Mouse (Mus musculus): ENCODE measurements around the gene Trem3. TPM values are rescaled to one million over a fixed set of nuclear protein-coding genes. Genes with fewer than 3 reads are reported as not detected.

Gene Trem3
- polyA plus RNA-seq, 1 experiment: 1.8 TPM

DNA sequence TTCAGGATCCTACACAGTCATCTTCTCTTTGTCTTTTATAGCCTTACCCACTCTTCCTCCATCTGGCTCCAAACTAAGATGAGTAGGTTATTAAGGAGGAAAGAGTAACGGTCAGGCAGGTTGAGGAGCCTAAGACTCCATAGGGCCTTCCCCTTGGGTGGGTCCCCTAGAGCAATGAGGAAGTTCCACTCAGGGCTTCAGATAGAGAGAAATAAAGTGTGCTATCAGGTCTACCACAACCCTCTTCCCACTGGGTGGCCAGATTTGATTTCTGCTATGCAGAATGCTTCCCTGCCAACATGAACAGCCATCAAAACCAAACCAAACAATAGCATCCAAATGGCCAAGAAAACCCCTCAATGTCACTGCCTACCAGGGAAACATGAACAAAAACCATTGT lies 20.0 kb downstream of the Trem3 start:
- Histone ChIP-seq H3K27ac (ENCODE audit: insufficient read depth, low read length) (no peak overlapping the region), H3K27me3 (ENCODE audit: control insufficient read depth, insufficient read depth, low read length) (no peaks in the 10 kb centered on the region), H3K36me3 (ENCODE audit: control insufficient read depth, insufficient read depth, low read length) (no peaks in the 10 kb centered on the region), H3K4me3 (ENCODE audit: extremely low read depth, insufficient read depth, insufficient read length) (no peak overlapping the region), H3K4me1 (ENCODE audit: control insufficient read depth, insufficient read depth, insufficient read length) (peaks cover 6% of the 10 kb centered on the region; the same call in 1 of the 2 replicates)
- TF ChIP-seq CTCF (IDR thresholded peaks at IDR 0.05; ENCODE audit: extremely low read depth, insufficient read depth, insufficient read length, insufficient replicate concordance) (no peak), POLR2A (IDR thresholded peaks at IDR 0.05; ENCODE audit: low read depth, low read length) (no peak)
- no peak for DNase-seq (ENCODE audit: low read depth in 1 of 2, low spot score in 2 of 2)
- WGBS: 42% methylated on average over 1 of the region's 1 CpGs

DNA sequence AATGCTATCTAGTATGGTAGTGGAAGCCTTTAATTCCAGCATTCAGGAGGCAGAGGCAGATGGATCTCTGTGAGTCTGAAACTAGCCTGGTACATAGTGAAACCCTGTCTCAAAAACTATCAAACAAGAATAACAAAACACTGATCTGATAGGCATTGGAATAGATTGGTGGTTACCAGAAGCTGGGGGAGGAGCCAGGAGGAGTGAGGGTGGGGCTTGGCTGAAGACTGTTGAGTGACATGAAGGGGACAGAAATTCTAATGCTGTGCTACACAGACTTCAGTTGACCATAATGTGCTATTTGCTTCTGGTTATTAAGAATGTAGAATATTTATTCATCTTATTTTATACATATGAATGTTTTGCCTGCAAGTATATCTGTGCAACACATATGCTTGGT lies 20.7 kb downstream of the Trem3 start:
- TF ChIP-seq POLR2A (IDR thresholded peaks at IDR 0.05; ENCODE audit: low read depth, low read length): no peak
- TF ChIP-seq CTCF (IDR thresholded peaks at IDR 0.05; ENCODE audit: extremely low read depth, insufficient read depth, insufficient read length, insufficient replicate concordance): no peak
- DNase-seq (ENCODE audit: low read depth in 1 of 2, low spot score in 2 of 2): no peak
- Histone ChIP-seq H3K4me1 (ENCODE audit: control insufficient read depth, insufficient read depth, insufficient read length) (peaks cover 6% of the 10 kb centered on the region; the same call in 1 of the 2 replicates), H3K27ac (ENCODE audit: insufficient read depth, low read length) (no peak overlapping the region), H3K4me3 (ENCODE audit: extremely low read depth, insufficient read depth, insufficient read length) (no peak overlapping the region), H3K27me3 (ENCODE audit: control insufficient read depth, insufficient read depth, low read length) (no peaks in the 10 kb centered on the region), H3K36me3 (ENCODE audit: control insufficient read depth, insufficient read depth, low read length) (no peaks in the 10 kb centered on the region)

DNA sequence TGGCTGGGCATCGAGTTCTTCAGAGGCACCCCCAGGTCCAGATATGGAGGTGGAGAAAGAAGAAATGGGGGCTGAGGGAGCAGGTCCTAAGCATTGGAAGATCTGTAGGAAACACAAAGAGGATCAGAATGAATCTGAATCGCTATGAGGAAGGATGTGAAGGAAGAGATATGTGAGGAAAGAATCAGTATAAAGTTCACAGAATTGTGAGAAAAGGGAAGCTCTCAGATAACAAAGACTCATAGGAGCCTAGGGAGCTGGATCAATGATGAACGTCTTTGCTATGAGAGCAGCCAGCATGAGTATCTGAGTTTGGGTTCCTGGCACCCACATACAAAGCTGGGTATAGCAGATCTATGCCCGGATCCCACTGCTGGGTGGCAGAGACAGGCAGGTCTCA lies 22.3 kb downstream of the Trem3 start:
- no peaks in the 10 kb centered on the region for H3K36me3 ChIP-seq (ENCODE audit: control insufficient read depth, insufficient read depth, low read length)
- H3K27me3 ChIP-seq (ENCODE audit: control insufficient read depth, insufficient read depth, low read length): no peaks in the 10 kb centered on the region
- H3K4me1 ChIP-seq (ENCODE audit: control insufficient read depth, insufficient read depth, insufficient read length): no peaks in the 10 kb centered on the region; the same call in 1 of the 2 replicates
- DNase-seq (ENCODE audit: low read depth in 1 of 2, low spot score in 2 of 2): no peak
- TF ChIP-seq CTCF (IDR thresholded peaks at IDR 0.05; ENCODE audit: extremely low read depth, insufficient read depth, insufficient read length, insufficient replicate concordance) (no peak), POLR2A (IDR thresholded peaks at IDR 0.05; ENCODE audit: low read depth, low read length) (no peak)
- H3K27ac ChIP-seq (ENCODE audit: insufficient read depth, low read length): no peak overlapping the region
- WGBS: 71% methylated on average over 4 of the region's 4 CpGs
- no peak overlapping the region for H3K4me3 ChIP-seq (ENCODE audit: extremely low read depth, insufficient read depth, insufficient read length)

DNA sequence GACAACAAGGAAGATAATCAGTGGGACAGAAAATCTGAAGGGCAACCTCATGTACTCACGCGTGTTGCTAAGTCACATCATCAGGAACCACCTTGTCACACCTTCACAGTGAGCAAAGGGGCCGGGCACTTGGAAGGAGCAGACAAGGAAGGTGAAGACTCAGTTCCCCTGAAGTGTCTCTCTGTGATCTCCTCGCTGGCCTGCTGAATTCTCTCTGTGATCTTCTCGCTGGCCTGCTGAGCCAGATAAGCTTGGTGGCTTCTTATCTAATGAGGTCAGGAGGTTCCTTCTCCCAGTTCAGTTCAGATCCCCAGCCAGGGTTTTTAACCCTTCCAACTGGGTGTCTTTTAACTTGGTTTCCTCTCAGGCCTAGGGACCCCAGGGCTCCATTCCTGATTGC lies 24.6 kb downstream of the Trem3 start:
- Histone ChIP-seq H3K27me3 (ENCODE audit: control insufficient read depth, insufficient read depth, low read length) (no peaks in the 10 kb centered on the region), H3K4me3 (ENCODE audit: extremely low read depth, insufficient read depth, insufficient read length) (no peak overlapping the region), H3K4me1 (ENCODE audit: control insufficient read depth, insufficient read depth, insufficient read length) (no peaks in the 10 kb centered on the region; the same call in 1 of the 2 replicates), H3K27ac (ENCODE audit: insufficient read depth, low read length) (no peak overlapping the region; the same call in 1 of the 2 replicates), H3K36me3 (ENCODE audit: control insufficient read depth, insufficient read depth, low read length) (no peaks in the 10 kb centered on the region)
- no peak for DNase-seq (ENCODE audit: low read depth in 1 of 2, low spot score in 2 of 2)
- TF ChIP-seq CTCF (IDR thresholded peaks at IDR 0.05; ENCODE audit: extremely low read depth, insufficient read depth, insufficient read length, insufficient replicate concordance) (no peak), POLR2A (IDR thresholded peaks at IDR 0.05; ENCODE audit: low read depth, low read length) (no peak)
- 72% methylated on average over 5 of the region's 5 CpGs for whole genome bisulfite sequencing

DNA sequence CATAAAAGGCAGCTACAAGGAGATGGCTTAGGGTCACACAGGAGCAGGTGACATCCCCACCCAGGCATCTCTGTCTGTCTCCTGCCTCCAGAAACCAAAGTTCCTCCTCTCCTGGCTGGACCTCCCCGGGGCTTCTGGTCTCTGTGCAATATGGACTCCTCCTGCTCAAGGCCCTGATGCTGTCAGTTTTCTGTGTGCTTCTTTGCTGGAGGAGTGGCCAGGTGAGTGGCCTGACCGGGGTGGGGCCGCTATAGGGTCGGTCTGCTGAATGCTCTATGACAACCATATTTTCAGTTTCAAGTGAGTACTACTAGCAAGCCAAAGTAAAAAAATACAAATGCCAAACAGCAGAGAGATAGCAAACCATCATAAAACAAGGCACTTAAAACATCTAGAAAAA lies 25.0 kb downstream of the Trem3 start:
- no peak for TF ChIP-seq CTCF (IDR thresholded peaks at IDR 0.05; ENCODE audit: extremely low read depth, insufficient read depth, insufficient read length, insufficient replicate concordance)
- no peak for TF ChIP-seq POLR2A (IDR thresholded peaks at IDR 0.05; ENCODE audit: low read depth, low read length)
- H3K36me3 ChIP-seq (ENCODE audit: control insufficient read depth, insufficient read depth, low read length): no peaks in the 10 kb centered on the region
- no peak for DNase-seq (ENCODE audit: low read depth in 1 of 2, low spot score in 2 of 2)
- 89% methylated on average over 4 of the region's 4 CpGs for WGBS
- no peak overlapping the region for H3K4me3 ChIP-seq (ENCODE audit: extremely low read depth, insufficient read depth, insufficient read length)
- H3K27me3 ChIP-seq (ENCODE audit: control insufficient read depth, insufficient read depth, low read length): no peaks in the 10 kb centered on the region
- H3K4me1 ChIP-seq (ENCODE audit: control insufficient read depth, insufficient read depth, insufficient read length): no peaks in the 10 kb centered on the region; the same call in 1 of the 2 replicates
- no peak overlapping the region for H3K27ac ChIP-seq (ENCODE audit: insufficient read depth, low read length)

DNA sequence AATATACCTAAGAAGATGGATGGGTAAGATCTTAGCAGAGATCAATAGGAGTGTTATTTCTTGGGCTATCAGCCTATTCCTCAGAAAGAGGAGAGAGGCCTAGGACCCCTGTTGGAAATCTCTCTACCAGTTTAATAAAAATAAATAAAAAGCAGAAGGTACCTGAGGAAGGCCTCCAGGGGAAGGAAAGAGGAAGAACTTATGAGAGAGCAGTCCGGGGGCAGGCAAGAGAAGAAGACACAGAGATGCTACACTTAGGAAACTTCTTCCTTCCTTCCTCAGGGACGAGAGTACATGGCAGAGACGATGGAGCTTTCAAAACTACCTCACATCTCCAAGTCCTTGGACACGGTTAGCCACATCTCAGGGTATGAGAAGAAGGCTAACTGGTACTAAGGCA lies 26.5 kb downstream of the Trem3 start:
- no peak for DNase-seq (ENCODE audit: low read depth in 1 of 2, low spot score in 2 of 2)
- TF ChIP-seq POLR2A (IDR thresholded peaks at IDR 0.05; ENCODE audit: low read depth, low read length): no peak
- no peak for TF ChIP-seq CTCF (IDR thresholded peaks at IDR 0.05; ENCODE audit: extremely low read depth, insufficient read depth, insufficient read length, insufficient replicate concordance)
- Histone ChIP-seq H3K27ac (ENCODE audit: insufficient read depth, low read length) (no peak overlapping the region), H3K36me3 (ENCODE audit: control insufficient read depth, insufficient read depth, low read length) (no peaks in the 10 kb centered on the region), H3K4me3 (ENCODE audit: extremely low read depth, insufficient read depth, insufficient read length) (no peak overlapping the region), H3K4me1 (ENCODE audit: control insufficient read depth, insufficient read depth, insufficient read length) (no peaks in the 10 kb centered on the region; the same call in 1 of the 2 replicates), H3K27me3 (ENCODE audit: control insufficient read depth, insufficient read depth, low read length) (no peaks in the 10 kb centered on the region)
- WGBS: 45% methylated on average over 4 of the region's 4 CpGs

DNA sequence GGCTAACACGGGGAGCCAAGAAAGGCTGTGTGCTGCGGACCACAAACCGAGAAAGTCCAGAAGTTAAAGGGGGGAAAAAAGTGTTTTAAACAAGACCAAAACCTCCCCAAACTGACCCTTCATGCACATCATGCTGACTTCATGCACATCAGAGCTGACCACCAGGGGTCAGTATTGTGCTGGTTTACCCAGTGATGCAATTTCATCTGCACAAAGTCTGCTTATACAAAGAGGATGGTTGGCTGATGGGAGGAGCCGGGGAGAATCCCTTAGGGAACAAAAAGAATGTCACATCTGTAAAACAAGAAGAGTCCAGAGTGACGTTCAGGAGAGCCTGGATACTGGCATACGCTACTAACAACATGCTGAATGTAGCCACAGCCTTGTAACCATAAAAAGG lies 27.3 kb downstream of the Trem3 start:
- DNase-seq (ENCODE audit: low read depth in 1 of 2, low spot score in 2 of 2): peak; percentile 63 to 80
- TF ChIP-seq CTCF (IDR thresholded peaks at IDR 0.05; ENCODE audit: extremely low read depth, insufficient read depth, insufficient read length, insufficient replicate concordance) (peak; percentile 88; the same call in 1 of the 2 replicates), POLR2A (IDR thresholded peaks at IDR 0.05; ENCODE audit: low read depth, low read length) (no peak)
- H3K36me3 ChIP-seq (ENCODE audit: control insufficient read depth, insufficient read depth, low read length): no peaks in the 10 kb centered on the region
- no peaks in the 10 kb centered on the region for H3K27me3 ChIP-seq (ENCODE audit: control insufficient read depth, insufficient read depth, low read length)
- whole genome bisulfite sequencing: 29% methylated on average over 6 of the region's 6 CpGs
- no peak overlapping the region for H3K27ac ChIP-seq (ENCODE audit: insufficient read depth, low read length)
- no peaks in the 10 kb centered on the region; the same call in 1 of the 2 replicates for H3K4me1 ChIP-seq (ENCODE audit: control insufficient read depth, insufficient read depth, insufficient read length)
- no peak overlapping the region for H3K4me3 ChIP-seq (ENCODE audit: extremely low read depth, insufficient read depth, insufficient read length)
